Mouse (Mus musculus): ENCODE measurements around the gene Psmb4.

- TF ChIP-seq POLR2A (IDR thresholded peaks at IDR 0.05; ENCODE audit: borderline replicate concordance, extremely low read depth, insufficient read depth, insufficient read length, poor library complexity, severe bottlenecking) (no peak), CTCF (IDR thresholded peaks at IDR 0.05; ENCODE audit: borderline replicate concordance, extremely low read depth, insufficient read depth, insufficient read length) (no peak)
Observed at GRCm38 (mm10) chr3:94838631-94839030, 48.1 kb downstream of the Psmb4 start.
